8 mouse cellular contexts compared by ENCODE assay signal in genomic region chr2:150217600-150218362, GRCm38 (mm10). TPM values are rescaled to one million over a fixed set of nuclear protein-coding genes. Genes with fewer than 3 reads are reported as not detected.
A peak's percentile ranks its signal among the peaks of the same experiment; 100 is the strongest.
DNase-seq lines count a peak whose midpoint lies in the region; ATAC-seq and TF ChIP-seq lines count a peak whose summit lies in the region.
"Not testable (repeated sequence)": the region's sequence is repeated elsewhere in the genome, so short reads cannot be mapped to it uniquely, and the experiment has no call there.

Gene Zfp937, plus strand, starts transcription at chr2:150218073.

- POLR2A ChIA-PET in Patski (lab: Charles Lee): not testable (repeated sequence)

- H3K9me3 ChIP-seq in hindbrain, embryonic 16.5 days (ENCODE audit: control insufficient read depth, low read length): not testable (repeated sequence)

- in situ Hi-C loops in Patski (cut with MboI; ENCODE audit: low pct_unique_long_range_greater_than_20kb): not testable (repeated sequence)

- H3K4me1 ChIP-seq in hindbrain, embryonic 16.5 days (ENCODE audit: control insufficient read depth, insufficient read depth, low read depth, low read length): not testable (repeated sequence)

- ATAC-seq in Patski: peak; percentile 96
- ATAC-seq in common myeloid progenitor, adult 5-6 weeks (replicated peaks; ENCODE audit: low read depth, poor library complexity, severe bottlenecking): peak; percentile 99
- ATAC-seq in hindbrain, embryonic 16.5 days: peak; percentile 100

- not testable (repeated sequence) for DNase-seq in Patski (ENCODE audit: low read depth, low spot score)
- peak; percentile 72 to 79 for DNase-seq in gastrocnemius, adult 8-10 months (ENCODE audit: low spot score in 2 of 2)
- DNase-seq in layer of hippocampus, postnatal 36 days: peak; percentile 71 to 76
- DNase-seq in lung, postnatal 14 days: peak; percentile 70
- peak; percentile 76 for DNase-seq in ovary, postnatal 36 days (ENCODE audit: low spot score)
- DNase-seq in thymus, postnatal 36 days: peak; percentile 41 to 51

- H3K27ac ChIP-seq in hindbrain, embryonic 16.5 days (ENCODE audit: low read depth, low read length): 0 out of 2 replicates have a peak within 1 kb of the TSS, but pooled peaks have one; percentile 44

- H3K4me3 ChIP-seq in hindbrain, embryonic 16.5 days (ENCODE audit: low read length): peak within 1 kb of the TSS; percentile 46

- WGBS in hindbrain, embryonic 16.5 days: under 1% methylated on average over 15 of the region's 15 CpGs

- H3K9ac ChIP-seq in hindbrain, embryonic 16.5 days (ENCODE audit: low read depth, low read length): peak within 1 kb of the TSS; percentile 60

- peak within 1 kb of the TSS; percentile 57 for H3K4me2 ChIP-seq in hindbrain, embryonic 16.5 days (ENCODE audit: low read length)

- CTCF ChIA-PET in Patski (lab: Charles Lee): not testable (repeated sequence)

- not testable (repeated sequence) for H3K36me3 ChIP-seq in hindbrain, embryonic 16.5 days (ENCODE audit: control insufficient read depth, insufficient read depth, low read length)

- not testable (repeated sequence) for TF ChIP-seq CTCF in Patski (IDR thresholded peaks at IDR 0.05)

- H3K27me3 ChIP-seq in Patski; hindbrain, embryonic 16.5 days (replicated peaks; ENCODE audit: control insufficient read depth, insufficient read depth, low read length): not testable (repeated sequence)

RNA-seq across cellular contexts. Expression of gene Zfp937, which starts in this region (rescaled TPM):
- polyA plus RNA-seq in Patski (2021): 4.8 TPM
- total RNA-seq in common myeloid progenitor, adult 5-6 weeks (2017): 4.7 and 5.5 TPM in 2 replicates
- total RNA-seq in gastrocnemius, adult 8-10 months (2022): 1 to 10 TPM; 1.4 to 1.9 (median 1.6) TPM
- polyA plus RNA-seq in hindbrain, embryonic 16.5 days (2015; fragmentation: Nextera tagmentation; extraction: Ambion mirVana): 11.6 and 12.4 TPM in 2 replicates
- total RNA-seq in layer of hippocampus, postnatal 36 days (2021): 10 to 100 TPM; 10.2 to 10.4 TPM
